Mouse (Mus musculus) lung, postnatal 25 days (tissue): ENCODE measurements around the gene Kif7.

Experiments
- DNase-seq: peaks from one replicate; pipeline ENCODE4 v3.0.0; 2022; ENCODE audit warnings: low spot score

The Kif7 gene

GRCm38 (mm10) chr7:79721386-79721977, 6.0 kb upstream of the Kif7 start:
- peak; percentile 28 for DNase-seq

- no peak for DNase-seq
These were observed 4.7 kb downstream of the Kif7 start for GRCm38 (mm10) chr7:79710831-79711230.

GRCm38 (mm10) chr7:79710130-79710607, 5.4 kb downstream of the Kif7 start:
- no peak for DNase-seq

- DNase-seq = no peak
These were observed 10.3 kb downstream of the Kif7 start for GRCm38 (mm10) chr7:79705210-79705609.

GRCm38 (mm10) chr7:79702755-79703154, 12.8 kb downstream of the Kif7 start:
- DNase-seq = no peak

- peak; percentile 6 for DNase-seq
These were observed 19.0 kb downstream of the Kif7 start for GRCm38 (mm10) chr7:79696495-79696894.

GRCm38 (mm10) chr7:79680231-79680630, 35.3 kb downstream of the Kif7 start:
- DNase-seq = no peak

GRCm38 (mm10) chr7:79679186-79679585, 36.3 kb downstream of the Kif7 start:
- DNase-seq = no peak

GRCm38 (mm10) chr7:79670900-79671604, 44.5 kb downstream of the Kif7 start:
- no peak for DNase-seq

GRCm38 (mm10) chr7:79666690-79667089, 48.8 kb downstream of the Kif7 start:
- DNase-seq = no peak

- DNase-seq = no peak
These were observed 54.1 kb downstream of the Kif7 start for GRCm38 (mm10) chr7:79661253-79661890.

- no peak for DNase-seq
These were observed 55.0 kb downstream of the Kif7 start for GRCm38 (mm10) chr7:79660291-79661150.

GRCm38 (mm10) chr7:79659578-79660290, 55.8 kb downstream of the Kif7 start, which contains the start of gene Ticrr:
Gene Ticrr (plus strand): TSS chr7:79660196.
- peak; percentile 99 for DNase-seq

GRCm38 (mm10) chr7:79654586-79654985, 60.9 kb downstream of the Kif7 start:
- no peak for DNase-seq

GRCm38 (mm10) chr7:79654185-79654584, 61.3 kb downstream of the Kif7 start:
- DNase-seq = no peak

GRCm38 (mm10) chr7:79649005-79649404, 66.5 kb downstream of the Kif7 start:
- DNase-seq = peak; percentile 28
